Mouse (Mus musculus) myocyte (in vitro differentiated cells): Measurements from ENCODE around the gene Myt1l.

Experiments used
- MAX ChIP-seq: IDR thresholded peaks from one replicate; pipeline ENCODE4 v1.6.1; 2011; ENCODE audit warnings: low read depth, mild to moderate bottlenecking, control low read depth
- MYOD1 ChIP-seq, 3 experiments: IDR thresholded peaks; one replicate each; pipeline ENCODE4 v1.6.1; 2011; ENCODE audit warnings: control low read depth in 2 of 3, low read depth in 2 of 3, mild to moderate bottlenecking in 2 of 3, moderate library complexity in 1 of 3; ENCODE audit not compliant: insufficient read length in 2 of 3, control insufficient read depth in 1 of 3
- MYOG ChIP-seq, 3 experiments: IDR thresholded peaks; one replicate each; pipeline ENCODE4 v1.6.1; 2011; ENCODE audit warnings: control low read depth in 2 of 3, low read depth in 2 of 3, mild to moderate bottlenecking in 2 of 3; ENCODE audit not compliant: insufficient read length in 2 of 3, control insufficient read depth in 1 of 3, insufficient read depth in 1 of 3
- POLR2A ChIP-seq: IDR thresholded peaks from one replicate; pipeline ENCODE4 v1.6.1; 2011; ENCODE audit warnings: low read depth, mild to moderate bottlenecking, control low read depth, moderate library complexity; ENCODE audit not compliant: insufficient read length
- POLR2AphosphoS2 ChIP-seq: IDR thresholded peaks from one replicate; pipeline ENCODE4 v1.6.1; 2011; ENCODE audit warnings: low read depth, control low read depth; ENCODE audit not compliant: insufficient read length
- REST ChIP-seq: IDR thresholded peaks from one replicate; pipeline ENCODE4 v1.6.1; 2011; ENCODE audit warnings: mild to moderate bottlenecking, control low read depth, moderate library complexity; ENCODE audit not compliant: insufficient read depth, insufficient read length
- SRF ChIP-seq: IDR thresholded peaks from one replicate; pipeline ENCODE4 v1.6.1; 2011; ENCODE audit warnings: low read depth; ENCODE audit not compliant: control insufficient read depth, insufficient read length
- TCF12 ChIP-seq: IDR thresholded peaks from one replicate; pipeline ENCODE4 v1.6.1; 2011; ENCODE audit warnings: mild to moderate bottlenecking, control low read depth; ENCODE audit not compliant: poor library complexity, insufficient read depth, severe bottlenecking
- TCF3 ChIP-seq: IDR thresholded peaks from one replicate; pipeline ENCODE4 v1.6.1; 2011; ENCODE audit warnings: low read depth, control low read depth; ENCODE audit not compliant: insufficient read length
- USF1 ChIP-seq: IDR thresholded peaks from one replicate; pipeline ENCODE4 v1.6.1; 2011; ENCODE audit warnings: low read depth, mild to moderate bottlenecking, control low read depth, moderate library complexity

GRCm38 (mm10) chr12:29728294-29728693 lies 200.1 kb downstream of the Myt1l start:
- TF ChIP-seq POLR2A: no peak
- TF ChIP-seq SRF: no peak
- TF ChIP-seq TCF3: no peak
- no peak for TF ChIP-seq MAX
- TF ChIP-seq POLR2AphosphoS2: no peak
- TF ChIP-seq TCF12: no peak
- no peak for TF ChIP-seq MYOD1 (IDR thresholded peaks at IDR 0.05; ENCODE audit: control insufficient read depth in 1 of 3, insufficient read length in 2 of 3, low read depth in 2 of 3)
- no peak for TF ChIP-seq MYOG (IDR thresholded peaks at IDR 0.05; ENCODE audit: control insufficient read depth in 1 of 3, insufficient read depth in 1 of 3, insufficient read length in 2 of 3, low read depth in 2 of 3)
- no peak for TF ChIP-seq USF1
- no peak for TF ChIP-seq REST
